Mouse (Mus musculus) bone marrow macrophage, adult 2 months (primary cell): ENCODE measurements around the gene Pld4. TPM values are rescaled to one million over a fixed set of nuclear protein-coding genes. Genes with fewer than 3 reads are reported as not detected.

ENCODE experiments used
- H3K27ac ChIP-seq: 2 replicates; pipeline ENCODE4 v1.5.1; 2012; ENCODE audit warnings: low read depth, low read length; ENCODE audit not compliant: insufficient read depth
- H3K4me1 ChIP-seq: 2 replicates; pipeline ENCODE4 v1.6.1; 2012; ENCODE audit warnings: low read length; ENCODE audit not compliant: control insufficient read depth, insufficient read depth
- H3K4me3 ChIP-seq: 2 replicates; pipeline ENCODE4 v1.5.1; 2012; ENCODE audit warnings: mild to moderate bottlenecking, low read length, moderate library complexity; ENCODE audit not compliant: insufficient read depth
- CTCF ChIP-seq: IDR thresholded peaks from 2 replicates; pipeline ENCODE4 v1.5.1; 2012; ENCODE audit warnings: low read depth, mild to moderate bottlenecking, low read length, moderate library complexity
- POLR2A ChIP-seq: IDR thresholded peaks from 2 replicates; pipeline ENCODE4 v1.6.1; 2012; ENCODE audit warnings: mild to moderate bottlenecking, low read depth, low read length, borderline replicate concordance
- polyA plus RNA-seq: library from polyadenylated mRNA; stranded (reverse); fragments of >200 nt; gene quantifications from 2 replicates; pipeline ENCODE4 v1.2.4, GENCODE M21; 2012; ENCODE audit not compliant: missing spikeins, insufficient read depth, insufficient read length

The Pld4 gene
- polyA plus RNA-seq, 1 experiment, result 1,170 TPM

- H3K27ac ChIP-seq, result no peak overlapping the region
- 0 out of 2 replicates have a peak overlapping the region, but pooled peaks have one; percentile 38 for H3K4me3 ChIP-seq
- H3K4me1 ChIP-seq, result peaks cover 13% of the 10 kb centered on the region
- no peak for TF ChIP-seq POLR2A
- TF ChIP-seq CTCF, result no peak
Measured at GRCm38 (mm10) chr12:112764141-112764540, 3.7 kb downstream of the Pld4 start.

DNA sequence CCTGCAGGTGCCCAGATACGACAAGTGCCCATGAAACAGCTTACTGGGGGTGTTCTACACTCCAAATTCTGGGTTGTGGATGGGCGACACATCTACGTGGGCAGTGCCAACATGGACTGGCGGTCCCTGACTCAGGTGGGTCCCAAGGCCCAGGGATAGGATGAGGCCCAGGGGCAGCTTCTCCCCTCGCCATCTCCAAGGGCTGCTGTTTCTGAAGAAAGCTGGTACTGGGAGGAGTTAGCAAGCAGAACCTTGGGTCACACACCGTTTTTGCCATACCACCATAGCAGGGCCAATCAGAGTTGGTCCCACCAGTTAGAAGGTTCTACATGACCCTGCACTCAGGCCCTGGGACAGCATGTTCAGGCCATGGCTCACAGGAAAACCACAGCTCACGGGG is 4.5 kb downstream of the Pld4 start:
- no peak overlapping the region for H3K27ac ChIP-seq
- TF ChIP-seq CTCF (no peak), POLR2A (no peak)
- peaks cover 13% of the 10 kb centered on the region for H3K4me1 ChIP-seq

GRCm38 (mm10) chr12:112766586-112766985 is 6.1 kb downstream of the Pld4 start:
- Histone ChIP-seq H3K4me1 (peaks cover 13% of the 10 kb centered on the region), H3K27ac (no peak overlapping the region), H3K4me3 (no peak overlapping the region)
- no peak for TF ChIP-seq POLR2A
- no peak for TF ChIP-seq CTCF

More for the DNA sequence above, 4.5 kb downstream of the Pld4 start:
- H3K4me3 ChIP-seq, result no peak overlapping the region

DNA sequence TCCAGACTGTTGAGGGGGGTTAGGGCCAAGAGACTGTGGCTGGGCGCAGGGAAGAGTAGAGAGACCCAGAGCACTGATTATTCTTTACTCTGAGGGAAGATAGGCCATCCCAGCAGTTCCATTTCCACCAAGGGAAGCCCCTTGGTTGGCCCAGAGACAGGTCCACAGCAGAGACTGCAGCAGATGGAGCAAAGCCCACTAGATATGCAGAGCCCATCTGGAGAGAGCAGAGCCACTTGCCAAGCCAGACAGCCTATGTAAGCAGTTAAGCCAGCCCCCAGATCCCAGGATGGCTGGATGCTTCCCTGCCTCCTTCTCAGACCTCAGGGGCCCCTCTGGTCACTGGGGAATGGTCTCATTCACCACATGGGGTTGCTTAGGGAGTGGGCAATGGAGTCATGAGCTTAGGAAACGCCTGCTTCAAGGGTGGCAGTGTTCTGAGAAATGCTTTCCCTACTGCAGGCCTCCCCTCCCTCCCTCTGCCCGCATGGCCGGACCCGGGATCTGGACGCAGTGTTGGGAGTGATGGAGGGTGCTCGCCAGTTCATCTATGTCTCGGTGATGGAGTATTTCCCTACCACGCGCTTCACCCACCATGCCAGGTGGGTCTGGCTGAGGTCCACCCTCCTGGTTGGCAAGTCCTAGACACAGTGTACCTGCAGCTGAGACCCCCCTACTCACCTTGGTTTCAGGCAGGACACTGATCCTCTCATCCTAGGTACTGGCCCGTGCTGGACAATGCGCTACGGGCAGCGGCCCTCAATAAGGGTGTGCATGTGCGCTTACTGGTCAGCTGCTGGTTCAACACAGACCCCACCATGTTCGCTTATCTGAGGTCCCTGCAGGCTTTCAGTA is 6.8 kb downstream of the Pld4 start:
- Histone ChIP-seq H3K4me1 (peaks cover 13% of the 10 kb centered on the region), H3K4me3 (no peak overlapping the region), H3K27ac (no peak overlapping the region)
- no peak for TF ChIP-seq CTCF
- TF ChIP-seq POLR2A, result no peak

DNA sequence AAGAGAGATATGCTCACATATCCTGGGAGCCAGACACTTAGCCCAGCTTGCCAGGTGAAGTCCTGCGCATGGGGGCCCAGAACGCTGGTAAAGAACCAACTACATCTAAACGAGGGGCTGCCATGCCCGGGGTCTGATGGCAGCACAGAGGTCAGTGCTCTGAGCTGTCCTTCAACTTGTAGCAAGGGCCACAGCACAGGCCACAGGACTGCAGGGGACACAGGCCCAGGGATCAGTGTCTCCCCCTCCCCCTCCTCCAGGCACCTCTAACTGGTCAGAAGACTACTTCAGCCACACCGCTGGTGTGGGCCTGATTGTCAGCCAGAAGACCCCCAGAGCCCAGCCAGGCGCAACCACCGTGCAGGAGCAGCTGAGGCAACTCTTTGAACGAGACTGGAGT is 7.7 kb downstream of the Pld4 start:
- no peak for TF ChIP-seq CTCF
- no peak for TF ChIP-seq POLR2A
- Histone ChIP-seq H3K27ac (no peak overlapping the region), H3K4me3 (no peak overlapping the region), H3K4me1 (peaks cover 10% of the 10 kb centered on the region)

DNA sequence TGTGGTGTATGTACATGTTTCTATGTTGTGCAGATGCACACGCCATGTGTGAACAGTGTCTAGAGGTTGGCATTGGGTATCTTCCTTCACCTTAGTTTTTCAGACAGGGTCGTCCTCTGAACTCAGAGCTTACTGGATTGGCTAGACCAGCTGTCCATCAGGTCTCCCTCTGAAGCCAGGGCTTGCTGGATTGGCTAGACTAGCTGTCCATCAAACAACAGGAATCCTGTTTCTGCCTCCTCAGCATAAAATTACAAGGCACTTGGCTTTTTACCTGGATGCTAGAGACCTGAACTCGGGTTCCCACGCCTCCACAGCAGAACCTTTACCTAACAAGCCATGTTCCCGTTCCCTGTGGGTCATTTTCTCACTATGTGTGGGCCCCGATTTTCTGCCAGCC is 8.6 kb downstream of the Pld4 start:
- H3K4me1 ChIP-seq, result peaks cover 1% of the 10 kb centered on the region
- H3K4me3 ChIP-seq, result no peak overlapping the region
- no peak for TF ChIP-seq CTCF
- TF ChIP-seq POLR2A, result no peak
- H3K27ac ChIP-seq, result no peak overlapping the region

DNA sequence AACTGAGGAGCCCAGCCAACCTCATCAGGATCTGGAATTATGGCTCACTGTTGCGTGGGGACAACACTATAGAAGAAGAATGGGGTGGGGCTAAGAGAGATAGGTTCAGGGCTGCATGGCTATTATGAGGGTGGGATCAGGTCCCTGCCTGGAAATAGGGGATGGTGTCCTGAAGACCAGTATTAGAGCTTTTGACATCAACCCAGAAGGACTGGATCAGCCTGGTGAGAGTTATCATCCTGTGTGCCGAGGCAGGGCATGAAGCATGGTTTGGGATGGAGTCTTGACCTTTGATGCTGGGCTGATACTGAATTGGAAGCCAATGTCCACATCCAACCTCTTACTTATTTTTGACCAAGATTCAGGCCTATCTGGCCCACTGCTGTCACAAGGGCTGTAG is 9.3 kb downstream of the Pld4 start:
- Histone ChIP-seq H3K4me1 (no peaks in the 10 kb centered on the region), H3K27ac (no peak overlapping the region), H3K4me3 (no peak overlapping the region)
- TF ChIP-seq CTCF (no peak), POLR2A (no peak)

DNA sequence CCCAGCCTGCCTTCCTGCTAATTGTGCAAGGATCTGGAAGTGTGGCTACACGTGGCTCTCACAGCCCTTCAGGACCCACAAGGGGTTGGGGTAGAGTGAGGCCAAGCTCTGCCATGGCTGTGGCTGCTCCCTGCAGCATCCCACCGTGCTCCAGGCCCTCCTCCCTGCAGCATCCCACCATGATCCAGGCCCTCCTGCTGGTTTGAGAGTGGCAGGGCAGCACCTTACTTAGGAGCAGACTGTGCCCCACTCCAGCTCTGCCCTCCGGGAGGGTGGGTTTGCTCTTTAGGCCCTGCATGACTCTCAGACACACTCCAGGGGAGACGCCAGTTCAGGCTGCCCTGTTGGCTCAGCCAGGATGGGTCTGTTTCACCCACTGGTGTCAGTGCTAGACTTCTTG is 9.9 kb downstream of the Pld4 start:
- Histone ChIP-seq H3K4me3 (no peak overlapping the region), H3K4me1 (no peaks in the 10 kb centered on the region), H3K27ac (no peak overlapping the region)
- TF ChIP-seq CTCF (no peak), POLR2A (no peak)

GRCm38 (mm10) chr12:112772306-112772705 is 11.9 kb downstream of the Pld4 start:
- TF ChIP-seq POLR2A (no peak), CTCF (no peak)
- H3K4me3 ChIP-seq, result no peak overlapping the region
- H3K27ac ChIP-seq, result no peak overlapping the region
- no peaks in the 10 kb centered on the region for H3K4me1 ChIP-seq

DNA sequence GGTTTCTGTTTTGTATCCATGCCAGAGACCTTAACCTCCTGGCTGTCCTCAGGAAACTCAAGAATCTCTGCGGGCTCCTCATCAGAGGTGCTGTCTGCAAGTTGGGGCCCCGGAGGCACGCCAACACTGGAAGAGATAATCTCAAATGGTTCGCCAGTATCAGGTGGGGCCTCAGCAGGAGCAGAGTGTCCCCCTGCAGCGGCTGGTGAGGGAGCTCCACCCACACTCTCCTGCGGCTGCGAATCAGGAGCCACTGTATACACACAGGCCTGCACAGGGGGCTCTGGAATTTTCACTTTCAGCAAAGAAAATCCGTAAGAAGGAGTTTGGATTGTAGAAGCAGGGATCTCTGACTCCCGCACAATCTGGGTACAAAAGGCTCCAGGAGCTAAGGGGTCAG is 12.9 kb downstream of the Pld4 start:
- Histone ChIP-seq H3K27ac (no peak overlapping the region), H3K4me3 (no peak overlapping the region), H3K4me1 (no peaks in the 10 kb centered on the region)
- no peak for TF ChIP-seq CTCF
- TF ChIP-seq POLR2A, result no peak
